Mouse (Mus musculus) hindbrain, postnatal 0 days (tissue): ENCODE results near the gene Mymk. TPM values are rescaled to one million over a fixed set of nuclear protein-coding genes. Genes with fewer than 3 reads are reported as not detected.

ENCODE experiments used
- ATAC-seq: fragments of 200-750 bp; cut with Nextera tagmentation; 2 replicates; pipeline ENCODE4 v1.8.0; 2017; ENCODE audit warnings: mild to moderate bottlenecking, moderate TSS enrichment, moderate library complexity
- DNase-seq: peaks from one replicate; pipeline ENCODE4 v3.0.0-alpha.2; 2015; ENCODE audit warnings: low spot score
- H3K27ac ChIP-seq: fragments of 300-500 bp; sonication (generic); 2 replicates; pipeline ENCODE4 v1.5.1; 2014; ENCODE audit warnings: mild to moderate bottlenecking
- H3K27me3 ChIP-seq: fragments of 300-500 bp; sonication (generic); 2 replicates; pipeline ENCODE4 v1.6.1; 2014; ENCODE audit warnings: low read length, mixed read lengths; ENCODE audit not compliant: insufficient read depth
- H3K36me3 ChIP-seq: fragments of 300-500 bp; sonication (generic); 2 replicates; pipeline ENCODE4 v1.6.1; 2014; ENCODE audit warnings: low read length, mixed read lengths; ENCODE audit not compliant: insufficient read depth
- H3K4me1 ChIP-seq: fragments of 300-500 bp; sonication (generic); 2 replicates; pipeline ENCODE4 v1.6.1; 2014; ENCODE audit warnings: antibody characterized with exemption, low read length, mixed read lengths; ENCODE audit not compliant: insufficient read depth
- H3K4me2 ChIP-seq: fragments of 300-500 bp; sonication (generic); 2 replicates; pipeline ENCODE4 v1.6.1; 2014; ENCODE audit warnings: low read depth, mild to moderate bottlenecking, low read length, moderate library complexity, mixed read lengths
- H3K4me3 ChIP-seq: fragments of 300-500 bp; sonication (generic); 2 replicates; pipeline ENCODE4 v1.5.1; 2014; ENCODE audit warnings: low read length
- H3K9ac ChIP-seq: fragments of 300-500 bp; sonication (generic); replicated peaks from 2 replicates; pipeline ENCODE4 v1.6.1; 2014; ENCODE audit warnings: mild to moderate bottlenecking, low read length, moderate library complexity, mixed read lengths
- H3K9me3 ChIP-seq: fragments of 300-500 bp; sonication (generic); 2 replicates; pipeline ENCODE4 v1.6.1; 2016; ENCODE audit warnings: low read length, mixed read lengths
- CTCF ChIP-seq: IDR thresholded peaks from 2 replicates; pipeline ENCODE4 v1.5.1; 2016; ENCODE audit warnings: antibody characterized with exemption, control low read depth, low read depth
- WGBS: fragments of 180-500 bp; shearing (Covaris S2); extraction: QIAGEN DNeasy Blood & Tissue Kit; methylation state at CpG from one replicate; pipeline ENCODE4 v1.1.7; 2014; 5-methylcytosine and 5-hydroxymethylcytosine counted together
- polyA plus RNA-seq: library from polyadenylated mRNA; unstranded; fragments of >200 nt; fragmentation: Nextera tagmentation; extraction: Ambion mirVana; gene quantifications from 2 replicates; pipeline ENCODE4 v1.2.1, GENCODE M21; 2015
- total RNA-seq: library from RNA; depleted of rRNA; stranded (reverse); fragments of >200 nt; gene quantifications from 2 replicates; pipeline ENCODE4 v1.2.3, GENCODE M21; 2014

Mymk gene
- total and polyA plus RNA-seq, 2 experiments from 2014 or later = 0.30 TPM; not detected in 1

DNA sequence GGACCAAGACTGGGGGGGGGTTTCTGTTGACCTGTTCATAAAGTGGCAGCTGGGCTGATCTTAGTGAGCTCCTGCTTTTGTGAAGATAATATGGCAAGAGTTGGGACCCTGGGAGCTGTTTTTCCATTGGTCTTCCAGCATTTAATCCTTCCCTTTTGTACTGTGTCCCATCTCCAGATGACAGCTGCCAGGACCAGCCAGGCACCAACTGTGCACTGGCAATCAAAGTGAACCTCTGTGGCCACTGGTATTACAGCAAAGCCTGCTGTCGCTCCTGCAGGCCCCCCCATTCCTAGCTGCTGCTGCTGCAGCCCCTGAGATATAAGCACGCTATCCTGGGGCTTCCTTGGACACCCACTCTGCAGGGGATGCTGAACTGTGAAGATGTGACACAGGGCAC lies 36.2 kb upstream of the Mymk start:
- peak; percentile 32 for DNase-seq
- no peak overlapping the region for H3K27ac ChIP-seq
- 48% methylated on average over 2 of the region's 2 CpGs for WGBS
- no peaks in the 10 kb centered on the region for H3K36me3 ChIP-seq
- H3K9me3 ChIP-seq = no peaks in the 10 kb centered on the region
- TF ChIP-seq CTCF = no peak
- ATAC-seq = no peak
- H3K4me1 ChIP-seq = peaks cover 4% of the 10 kb centered on the region; the same call in 1 of the 2 replicates
- no peaks in the 10 kb centered on the region for H3K27me3 ChIP-seq
- H3K4me2 ChIP-seq = no peak overlapping the region
- no peak overlapping the region for H3K9ac ChIP-seq
- no peak overlapping the region for H3K4me3 ChIP-seq

DNA sequence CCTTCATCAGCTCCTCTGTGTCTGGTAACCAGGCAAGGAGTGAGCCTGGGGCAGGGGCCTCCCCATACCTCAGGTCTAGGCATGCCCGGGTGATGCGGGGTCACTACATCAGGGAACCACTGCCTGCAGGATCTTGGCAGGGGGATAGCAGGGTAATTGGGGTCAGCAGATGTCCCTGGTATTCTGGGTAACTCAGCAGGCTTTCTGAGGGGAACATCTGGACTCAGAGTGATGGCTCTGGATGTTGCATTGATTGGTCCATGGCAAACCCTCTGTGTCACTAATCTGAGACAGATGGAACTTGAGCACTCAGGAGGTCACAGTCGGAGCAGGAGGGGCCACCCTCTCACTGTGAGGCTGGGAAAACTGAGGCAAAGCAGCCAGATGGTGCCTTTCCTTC lies 34.8 kb upstream of the Mymk start:
- Histone ChIP-seq H3K9ac (no peak overlapping the region), H3K36me3 (no peaks in the 10 kb centered on the region), H3K27ac (no peak overlapping the region), H3K4me2 (no peak overlapping the region), H3K4me3 (no peak overlapping the region), H3K9me3 (no peaks in the 10 kb centered on the region), H3K4me1 (peaks cover 4% of the 10 kb centered on the region; the same call in 1 of the 2 replicates), H3K27me3 (no peaks in the 10 kb centered on the region)
- DNase-seq = no peak
- 65% methylated on average over 3 of the region's 3 CpGs for WGBS
- no peak for ATAC-seq
- no peak for TF ChIP-seq CTCF

DNA sequence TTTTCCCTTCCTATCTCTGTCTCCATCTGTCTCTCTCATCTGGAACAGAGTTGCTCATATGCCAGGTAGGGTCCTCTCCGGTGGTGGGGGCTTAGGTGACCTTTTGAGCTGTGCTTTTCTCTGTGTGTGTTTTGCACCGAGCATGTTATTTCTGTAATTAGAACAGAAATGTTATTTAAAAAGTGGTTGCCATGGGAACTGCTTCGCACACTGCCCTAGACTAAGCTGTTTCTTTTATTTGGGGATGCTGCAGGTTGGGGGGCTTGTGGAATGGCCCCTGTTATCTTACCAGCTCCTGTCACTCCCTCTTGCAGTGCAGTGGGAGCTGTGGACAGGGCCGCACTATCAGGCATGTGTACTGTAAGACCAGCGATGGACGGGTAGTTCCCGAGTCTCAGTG lies 31.6 kb upstream of the Mymk start:
- Histone ChIP-seq H3K27me3 (no peaks in the 10 kb centered on the region), H3K4me3 (no peak overlapping the region), H3K36me3 (no peaks in the 10 kb centered on the region), H3K4me1 (peaks cover 4% of the 10 kb centered on the region; the same call in 1 of the 2 replicates), H3K9ac (no peak overlapping the region), H3K9me3 (no peaks in the 10 kb centered on the region), H3K27ac (no peak overlapping the region), H3K4me2 (no peak overlapping the region)
- WGBS = 42% methylated on average over 7 of the region's 7 CpGs
- ATAC-seq (peak; percentile 57; the same call in 1 of the 2 replicates), DNase-seq (peak; percentile 31)
- no peak for TF ChIP-seq CTCF

DNA sequence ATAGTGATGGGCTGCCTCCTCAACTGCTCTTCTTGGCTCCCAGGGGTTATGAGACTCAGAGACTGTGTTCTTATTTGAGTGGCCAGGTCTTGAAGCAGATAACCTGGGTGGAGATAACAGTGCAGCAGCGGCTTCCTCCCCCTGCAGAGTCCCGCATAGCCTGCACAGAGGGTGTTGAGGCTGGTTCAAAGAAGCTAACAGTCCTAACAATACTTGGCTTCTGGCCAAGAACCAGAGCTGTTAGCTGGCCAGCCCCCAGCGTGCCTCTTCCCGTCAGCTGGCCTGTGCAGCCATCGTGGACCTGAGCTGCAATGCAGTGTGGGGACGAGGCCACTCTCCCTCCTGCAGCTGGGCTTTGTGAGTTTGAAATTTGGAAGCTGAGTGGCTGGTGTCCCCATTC lies 25.8 kb upstream of the Mymk start:
- H3K4me3 ChIP-seq = no peak overlapping the region
- H3K27ac ChIP-seq = no peak overlapping the region
- DNase-seq = peak; percentile 80
- peaks cover 13% of the 10 kb centered on the region; the same call in 1 of the 2 replicates for H3K4me1 ChIP-seq
- WGBS = 13% methylated on average over 6 of the region's 6 CpGs
- no peaks in the 10 kb centered on the region for H3K27me3 ChIP-seq
- TF ChIP-seq CTCF = no peak
- H3K9me3 ChIP-seq = no peaks in the 10 kb centered on the region
- ATAC-seq = peak; percentile 66
- H3K4me2 ChIP-seq = no peak overlapping the region
- no peak overlapping the region for H3K9ac ChIP-seq
- H3K36me3 ChIP-seq = no peaks in the 10 kb centered on the region

DNA sequence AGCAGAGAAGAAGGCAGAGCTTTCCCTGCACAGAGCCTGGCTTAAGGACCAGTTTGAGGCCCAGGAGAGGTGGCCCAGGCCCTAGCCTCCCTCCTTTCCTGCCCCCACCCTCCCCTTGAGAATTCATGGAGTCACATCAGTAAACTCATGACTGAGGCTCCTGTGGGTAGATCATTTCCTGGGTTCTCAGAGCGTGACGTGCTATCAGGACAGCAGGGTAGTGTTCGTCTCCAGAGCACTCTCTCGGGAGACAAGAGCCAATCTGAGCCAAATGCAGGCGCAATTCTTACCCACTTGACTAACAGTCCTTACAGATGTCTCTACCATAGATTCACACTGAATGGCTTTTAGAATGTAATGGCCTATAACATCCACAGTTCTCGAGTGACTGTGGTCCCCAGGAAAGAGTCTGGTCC lies 25.3 kb upstream of the Mymk start:
- Histone ChIP-seq H3K9me3 (no peaks in the 10 kb centered on the region), H3K4me3 (no peak overlapping the region), H3K9ac (no peak overlapping the region), H3K36me3 (no peaks in the 10 kb centered on the region), H3K4me1 (peaks cover 13% of the 10 kb centered on the region; the same call in 1 of the 2 replicates), H3K27ac (no peak overlapping the region), H3K4me2 (no peak overlapping the region), H3K27me3 (no peaks in the 10 kb centered on the region)
- no peak for TF ChIP-seq CTCF
- 45% methylated on average over 6 of the region's 6 CpGs for WGBS
- peak; percentile 39 for DNase-seq
- peak; percentile 25; the same call in 1 of the 2 replicates for ATAC-seq

DNA sequence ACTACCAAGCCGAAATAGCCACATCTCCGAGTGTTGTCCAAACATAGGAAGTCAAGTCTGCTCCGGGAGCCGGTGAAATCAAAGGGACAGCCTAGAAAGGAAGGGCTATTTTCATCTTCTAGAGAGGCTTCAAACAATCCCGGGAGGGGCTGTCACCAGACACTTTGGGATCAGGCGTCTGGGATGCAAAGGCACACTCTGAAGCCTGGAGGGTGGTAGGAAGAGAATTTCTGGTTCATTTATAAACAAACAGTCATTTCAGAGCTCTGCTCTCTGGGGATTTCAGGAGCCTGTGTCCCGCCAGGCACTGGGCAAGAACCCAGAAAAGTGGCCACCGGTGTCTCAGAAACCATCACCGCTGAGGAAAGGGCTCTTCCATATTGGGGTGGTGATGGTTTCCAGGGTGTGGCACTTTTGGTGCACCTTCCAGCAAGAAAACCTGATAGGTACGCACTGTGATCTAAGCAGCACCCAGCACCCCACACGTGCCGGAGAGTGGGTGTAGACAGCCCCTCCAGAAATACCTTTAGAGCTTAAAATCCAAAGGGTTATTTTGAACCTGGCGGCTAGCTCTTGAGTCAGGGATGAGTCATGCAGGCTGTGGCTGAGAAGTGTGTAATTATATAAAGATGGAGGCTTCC lies 24.5 kb upstream of the Mymk start:
- H3K9ac ChIP-seq = no peak overlapping the region
- peaks cover 13% of the 10 kb centered on the region; the same call in 1 of the 2 replicates for H3K4me1 ChIP-seq
- no peaks in the 10 kb centered on the region for H3K36me3 ChIP-seq
- DNase-seq (peak; percentile 24), ATAC-seq (no peak)
- no peak overlapping the region; the same call in 1 of the 2 replicates for H3K27ac ChIP-seq
- H3K4me2 ChIP-seq = no peak overlapping the region
- H3K4me3 ChIP-seq = no peak overlapping the region
- WGBS = 65% methylated on average over 13 of the region's 13 CpGs
- no peak for TF ChIP-seq CTCF
- H3K9me3 ChIP-seq = no peaks in the 10 kb centered on the region
- no peaks in the 10 kb centered on the region for H3K27me3 ChIP-seq

DNA sequence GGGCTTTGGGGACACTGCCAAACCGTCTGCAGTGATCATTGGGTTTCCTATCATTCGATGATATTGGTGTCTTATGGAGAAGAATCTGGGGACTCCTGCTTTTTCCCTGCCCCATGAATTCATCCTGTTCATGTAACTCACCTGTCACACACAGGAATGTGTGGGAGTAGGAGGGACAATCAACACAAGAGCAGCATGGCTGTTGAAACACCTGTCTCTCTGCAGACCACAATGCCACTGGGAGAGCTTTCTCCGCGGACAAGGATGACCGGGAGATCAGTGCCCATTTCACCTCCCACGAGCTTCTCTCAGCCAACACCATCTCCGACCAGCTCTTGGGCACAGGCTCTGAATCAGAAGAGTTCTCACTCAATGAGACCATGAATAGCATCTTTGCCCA lies 23.2 kb upstream of the Mymk start:
- ATAC-seq (no peak), DNase-seq (no peak)
- WGBS = 94% methylated on average over 7 of the region's 7 CpGs
- no peak for TF ChIP-seq CTCF
- Histone ChIP-seq H3K4me3 (no peak overlapping the region), H3K27ac (no peak overlapping the region), H3K27me3 (no peaks in the 10 kb centered on the region), H3K36me3 (no peaks in the 10 kb centered on the region), H3K9me3 (no peaks in the 10 kb centered on the region), H3K9ac (no peak overlapping the region), H3K4me1 (peaks cover 13% of the 10 kb centered on the region; the same call in 1 of the 2 replicates), H3K4me2 (no peak overlapping the region)
